Mouse (Mus musculus) limb, embryonic 14.5 days (tissue): ENCODE measurements at regions not wholly inside any gene's neighbourhood (a gene's known extent, or its start where the extent isn't known, plus 50 kb on each side); places are given as distances from the start of the nearest gene placed in this dataset.
A peak's percentile ranks its signal among the peaks of the same experiment; 100 is the strongest.

Experiments used
- ATAC-seq: fragments of 200-750 bp; cut with Nextera tagmentation; 2 replicates; pipeline ENCODE4 v1.8.0; 2017; ENCODE audit warnings: low read depth, moderate number of reproducible peaks, moderate TSS enrichment; ENCODE audit not compliant: low FRiP score
- DNase-seq: peaks from one replicate; pipeline ENCODE4 v3.0.0-alpha.2; 2015; ENCODE audit warnings: low spot score
- H3K27ac ChIP-seq: fragments of 300-500 bp; sonication (generic); replicated peaks from 2 replicates; pipeline ENCODE4 v1.5.1; 2014; ENCODE audit warnings: low read depth, mild to moderate bottlenecking, low read length, moderate library complexity, mixed read lengths
- H3K27me3 ChIP-seq: fragments of 300-500 bp; sonication (generic); 2 replicates; pipeline ENCODE4 v1.6.1; 2014; ENCODE audit warnings: low read length, mixed read lengths; ENCODE audit not compliant: control insufficient read depth, insufficient read depth
- H3K36me3 ChIP-seq: fragments of 300-500 bp; sonication (generic); 2 replicates; pipeline ENCODE4 v1.6.1; 2014; ENCODE audit warnings: mild to moderate bottlenecking, low read length, moderate library complexity, mixed read lengths; ENCODE audit not compliant: control insufficient read depth, insufficient read depth
- H3K4me1 ChIP-seq: fragments of 300-500 bp; sonication (generic); 2 replicates; pipeline ENCODE4 v1.6.1; 2014; ENCODE audit warnings: antibody characterized with exemption, low read length, mixed read lengths; ENCODE audit not compliant: control insufficient read depth, insufficient read depth
- H3K4me2 ChIP-seq: fragments of 300-500 bp; sonication (generic); replicated peaks from 2 replicates; pipeline ENCODE4 v1.6.1; 2014; ENCODE audit warnings: low read depth, mild to moderate bottlenecking, low read length, moderate library complexity; ENCODE audit not compliant: severe bottlenecking
- H3K4me3 ChIP-seq: fragments of 300-500 bp; sonication (generic); replicated peaks from 2 replicates; pipeline ENCODE4 v1.5.1; 2014; ENCODE audit warnings: low read length
- H3K9ac ChIP-seq: fragments of 300-500 bp; sonication (generic); 2 replicates; pipeline ENCODE4 v1.6.1; 2014; ENCODE audit warnings: mild to moderate bottlenecking, low read depth, low read length, moderate library complexity; ENCODE audit not compliant: severe bottlenecking
- H3K9me3 ChIP-seq: fragments of 300-500 bp; sonication (generic); 2 replicates; pipeline ENCODE4 v1.6.1; 2016; ENCODE audit warnings: low read length; ENCODE audit not compliant: control insufficient read depth
- POLR2A ChIP-seq: fragments of 200-500 bp; IDR thresholded peaks from 2 replicates; pipeline ENCODE4 v1.8.0; 2012; ENCODE audit warnings: inconsistent platforms, mild to moderate bottlenecking, moderate library complexity, borderline replicate concordance; ENCODE audit not compliant: insufficient read depth, insufficient read length; ENCODE audit errors: extremely low read depth
- WGBS: fragments of 180-500 bp; shearing (Covaris S2); extraction: QIAGEN DNeasy Blood & Tissue Kit; methylation state at CpG from one replicate; pipeline ENCODE4 v1.1.7; 2014; 5-methylcytosine and 5-hydroxymethylcytosine counted together

DNA sequence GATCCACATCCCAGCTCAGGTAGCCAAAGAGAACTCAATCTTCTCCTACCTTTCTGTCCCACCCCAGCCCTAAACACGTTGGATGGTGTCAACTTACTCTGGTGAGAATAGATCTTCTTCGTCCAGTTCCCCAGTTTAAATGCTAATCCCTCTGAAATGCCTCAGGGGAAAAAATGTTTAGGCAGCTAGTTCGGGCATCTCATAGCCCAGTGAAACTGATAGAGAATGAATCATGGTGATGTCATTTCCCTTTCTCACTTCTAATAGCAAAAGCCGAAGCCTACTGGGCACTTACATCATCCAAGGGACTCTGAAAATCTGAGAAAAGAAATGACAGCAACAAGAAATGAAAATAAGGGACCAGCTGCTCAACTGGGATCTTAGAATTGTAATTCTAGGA is 154.9 kb downstream of the Qdpr start:
- 56% methylated on average over 4 of the region's 4 CpGs for WGBS
- Histone ChIP-seq H3K27ac (no peak overlapping the region), H3K27me3 (no peaks in the 10 kb centered on the region), H3K9me3 (no peaks in the 10 kb centered on the region), H3K9ac (no peak overlapping the region), H3K4me2 (no peak overlapping the region), H3K4me1 (no peaks in the 10 kb centered on the region), H3K36me3 (no peaks in the 10 kb centered on the region), H3K4me3 (no peak overlapping the region)
- DNase-seq (no peak), ATAC-seq (no peak)
- no peak for TF ChIP-seq POLR2A

DNA sequence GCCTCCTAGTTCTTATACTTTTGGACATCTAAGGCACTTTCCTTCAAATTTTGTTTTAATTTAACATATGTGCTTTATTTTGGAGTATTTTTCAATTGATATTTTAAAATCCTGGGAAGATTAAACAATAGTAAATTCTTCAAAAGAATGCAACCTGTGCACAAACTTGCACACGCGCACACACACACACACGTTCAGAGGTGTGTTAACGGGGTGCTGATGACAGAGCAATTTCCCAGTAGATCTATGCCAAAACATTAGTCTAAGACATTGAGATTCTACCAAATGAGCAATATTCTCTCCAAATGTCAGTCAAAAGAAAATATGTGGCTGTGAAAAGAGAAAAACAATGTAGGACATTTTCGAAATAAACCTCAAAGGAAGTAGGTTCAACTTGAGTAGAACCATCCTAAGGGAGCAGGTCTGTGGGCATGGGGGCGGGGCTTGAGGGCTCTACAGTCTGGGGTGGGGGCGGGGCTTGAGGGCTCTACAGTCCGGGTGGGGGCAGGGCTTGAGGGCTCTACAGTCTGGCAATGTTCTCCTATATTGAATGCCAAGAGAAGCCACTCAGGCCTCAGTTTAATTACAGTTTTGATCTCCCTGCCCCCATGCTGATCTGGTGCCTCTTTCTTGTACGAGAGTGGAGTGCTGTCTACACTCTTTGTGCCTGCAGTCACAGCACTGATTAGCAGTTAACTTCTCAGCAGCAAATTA is 157.0 kb downstream of the Qdpr start:
- Histone ChIP-seq H3K36me3 (no peaks in the 10 kb centered on the region), H3K4me3 (no peak overlapping the region), H3K27ac (no peak overlapping the region), H3K4me1 (no peaks in the 10 kb centered on the region), H3K9me3 (no peaks in the 10 kb centered on the region), H3K4me2 (no peak overlapping the region), H3K27me3 (no peaks in the 10 kb centered on the region), H3K9ac (no peak overlapping the region)
- ATAC-seq (no peak), DNase-seq (no peak)
- whole genome bisulfite sequencing = 79% methylated on average over 9 of the region's 9 CpGs
- TF ChIP-seq POLR2A = no peak

DNA sequence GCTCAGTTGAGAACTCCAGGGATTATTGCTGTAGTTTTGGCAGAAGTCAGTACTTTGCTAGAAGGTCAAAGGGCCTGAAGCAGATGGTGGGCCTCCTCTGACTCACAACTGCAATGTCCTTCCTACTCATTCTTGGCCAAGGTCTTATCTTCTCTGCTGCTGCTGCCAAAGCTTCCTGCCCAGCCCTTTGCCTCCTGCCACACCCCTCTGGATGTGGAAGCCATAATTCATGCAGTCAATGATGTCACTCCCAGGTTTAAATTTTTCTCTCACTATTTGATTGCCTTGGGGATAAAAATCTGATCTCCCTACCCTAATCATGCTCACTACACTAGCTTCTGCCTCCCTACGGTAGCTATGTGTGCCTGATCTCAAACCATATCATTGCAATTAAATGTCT is 157.7 kb downstream of the Qdpr start:
- Histone ChIP-seq H3K9ac (no peak overlapping the region), H3K9me3 (no peaks in the 10 kb centered on the region), H3K4me2 (no peak overlapping the region), H3K36me3 (no peaks in the 10 kb centered on the region), H3K4me1 (no peaks in the 10 kb centered on the region), H3K27me3 (no peaks in the 10 kb centered on the region), H3K27ac (no peak overlapping the region), H3K4me3 (no peak overlapping the region)
- peak; percentile 12 for DNase-seq
- no peak for TF ChIP-seq POLR2A
- ATAC-seq = no peak
- 72% methylated on average over 1 of the region's 1 CpGs for WGBS

DNA sequence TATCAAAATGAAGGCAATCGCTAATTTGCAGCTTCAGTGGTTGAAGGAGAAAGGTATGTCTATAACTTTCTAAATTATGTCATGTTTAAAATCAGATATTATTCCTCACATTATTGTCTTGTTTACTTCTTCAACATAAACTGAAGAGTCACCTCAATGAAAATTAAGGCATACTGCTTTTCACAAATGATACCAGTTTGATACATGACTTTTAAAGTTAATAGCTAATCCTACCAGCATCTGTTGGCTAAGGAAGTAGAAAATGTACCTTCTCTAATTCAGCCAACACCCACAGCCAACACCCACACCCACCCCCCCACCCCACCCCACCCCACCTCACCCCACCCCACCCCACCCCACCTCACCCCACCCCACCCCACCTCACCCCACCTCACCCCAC is 158.3 kb downstream of the Qdpr start:
- Histone ChIP-seq H3K9ac (no peak overlapping the region), H3K9me3 (no peaks in the 10 kb centered on the region), H3K4me2 (no peak overlapping the region), H3K36me3 (no peaks in the 10 kb centered on the region), H3K27ac (no peak overlapping the region), H3K27me3 (no peaks in the 10 kb centered on the region), H3K4me3 (no peak overlapping the region), H3K4me1 (no peaks in the 10 kb centered on the region)
- TF ChIP-seq POLR2A = no peak
- ATAC-seq (no peak), DNase-seq (no peak)
- 89% methylated on average over 1 of the region's 1 CpGs for WGBS

DNA sequence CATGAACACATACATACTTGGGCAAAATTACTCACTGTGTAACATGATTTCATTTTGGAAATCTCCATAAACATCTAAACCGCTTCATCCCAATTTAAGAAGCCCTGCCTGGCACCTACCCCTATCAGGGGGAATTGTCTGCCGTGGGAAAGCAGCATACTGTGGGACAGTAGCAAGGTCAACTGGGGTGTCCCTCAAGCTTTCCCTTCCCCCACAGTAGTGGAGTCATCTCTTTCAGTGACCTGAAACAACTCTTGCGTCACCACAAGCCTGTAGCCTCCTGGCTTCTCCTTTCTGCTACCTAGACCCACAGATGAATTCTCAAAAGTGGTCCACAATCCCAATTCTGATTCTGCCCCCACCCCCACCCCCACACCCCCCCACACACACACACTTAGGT is 158.8 kb downstream of the Qdpr start:
- H3K9ac ChIP-seq = no peak overlapping the region
- no peak overlapping the region for H3K27ac ChIP-seq
- no peaks in the 10 kb centered on the region for H3K4me1 ChIP-seq
- H3K27me3 ChIP-seq = no peaks in the 10 kb centered on the region
- no peaks in the 10 kb centered on the region for H3K36me3 ChIP-seq
- WGBS = 97% methylated on average over 3 of the region's 3 CpGs
- no peak overlapping the region for H3K4me2 ChIP-seq
- ATAC-seq = no peak
- no peak overlapping the region for H3K4me3 ChIP-seq
- no peak for TF ChIP-seq POLR2A
- no peaks in the 10 kb centered on the region for H3K9me3 ChIP-seq
- no peak for DNase-seq
